ENCODE assay signal across 13 mouse cellular contexts in the genomic region with DNA sequence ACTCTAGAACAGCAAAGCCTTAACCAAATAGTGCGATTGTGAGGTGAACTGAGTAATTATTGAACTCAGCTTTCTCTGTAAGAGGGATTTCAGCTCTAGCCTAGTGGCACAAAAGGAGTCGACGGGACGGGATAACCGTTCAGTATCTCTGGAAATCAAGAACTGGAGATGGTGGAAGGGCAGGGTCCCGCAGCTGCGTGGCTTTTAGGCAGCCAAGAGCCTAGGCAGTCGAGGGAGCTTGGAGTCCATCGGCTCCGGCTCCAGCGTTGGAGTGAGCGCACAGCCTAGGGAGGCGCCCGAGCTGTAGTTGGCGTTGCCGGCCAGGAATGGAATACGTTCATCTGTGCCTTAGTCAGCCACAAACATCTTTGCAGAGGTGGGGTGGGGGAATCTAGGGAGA. TPM values are rescaled to one million over a fixed set of nuclear protein-coding genes. Genes with fewer than 3 reads are reported as not detected.
DNase-seq lines count a peak whose midpoint lies in the region; ATAC-seq and TF ChIP-seq lines count a peak whose summit lies in the region.
"Had no signal": no experiment of that assay in that cellular context is flagged by ENCODE, and none has a peak within 500 bp of the region (broad histone marks: within the 10 kb centered on the region; RNA-seq: fewer than 3 reads in every experiment).

No protein-coding gene starts in this region.

- no peak for TF ChIP-seq CTCF in heart, adult 2 months (IDR thresholded peaks at IDR 0.05)
- no peak for TF ChIP-seq CTCF in midbrain, postnatal 0 days (IDR thresholded peaks at IDR 0.05)

- H3K27ac ChIP-seq in heart, adult 2 months = no peak overlapping the region
- H3K27ac ChIP-seq in intestine, embryonic 15.5 days = peak overlapping the region; percentile 72
- H3K27ac ChIP-seq in neural tube, embryonic 11.5 days (ENCODE audit: low read depth, low read length) = peak overlapping the region; percentile 97
- H3K27ac ChIP-seq in midbrain, postnatal 0 days (ENCODE audit: low read depth, low read length) = no peak overlapping the region
- H3K27ac ChIP-seq: layer of hippocampus, adult 2 months; midbrain, embryonic 12.5 days had no signal

- H3K36me3 ChIP-seq in heart, adult 2 months (ENCODE audit: control insufficient read depth, insufficient read depth, low read length) = no peaks in the 10 kb centered on the region
- no peaks in the 10 kb centered on the region for H3K36me3 ChIP-seq in intestine, embryonic 15.5 days
- H3K36me3 ChIP-seq in neural tube, embryonic 11.5 days (ENCODE audit: control insufficient read depth, insufficient read depth, low read length) = no peaks in the 10 kb centered on the region
- no peaks in the 10 kb centered on the region for H3K36me3 ChIP-seq in midbrain, postnatal 0 days (ENCODE audit: insufficient read depth, low read length)
- H3K36me3 ChIP-seq: midbrain, embryonic 12.5 days had no signal

- no peak for TF ChIP-seq EP300 in heart, adult 2 months (IDR thresholded peaks at IDR 0.05; ENCODE audit: insufficient read depth, low read depth, low read length)

- intact Hi-C loops in heart, adult 2 months (cut with DNase I) = no loop called here
- intact Hi-C loops in left cerebral cortex, postnatal 36 days (cut with DNase I) = no loop called here

- H3K9me3 ChIP-seq in intestine, embryonic 15.5 days = no peaks in the 10 kb centered on the region
- H3K9me3 ChIP-seq in neural tube, embryonic 11.5 days (ENCODE audit: control insufficient read depth, low read length) = no peaks in the 10 kb centered on the region
- no peaks in the 10 kb centered on the region for H3K9me3 ChIP-seq in midbrain, postnatal 0 days (ENCODE audit: low read length)
- H3K9me3 ChIP-seq: midbrain, embryonic 12.5 days had no signal

- H3K4me2 ChIP-seq in intestine, embryonic 15.5 days (replicated peaks) = peak overlapping the region; percentile 40
- peak overlapping the region; percentile 99 for H3K4me2 ChIP-seq in neural tube, embryonic 11.5 days (ENCODE audit: low read depth)
- no peak overlapping the region for H3K4me2 ChIP-seq in midbrain, postnatal 0 days (ENCODE audit: low read depth, low read length, poor library complexity, severe bottlenecking)
- H3K4me2 ChIP-seq: midbrain, embryonic 12.5 days had no signal

- no peaks in the 10 kb centered on the region for H3K4me1 ChIP-seq in heart, adult 2 months (ENCODE audit: control insufficient read depth, insufficient read depth, low read length)
- peaks cover 20% of the 10 kb centered on the region; the same call in 1 of the 2 replicates for H3K4me1 ChIP-seq in intestine, embryonic 15.5 days (replicated peaks)
- peaks cover 53% of the 10 kb centered on the region for H3K4me1 ChIP-seq in neural tube, embryonic 11.5 days (ENCODE audit: control insufficient read depth, insufficient read depth, low read length)
- no peaks in the 10 kb centered on the region for H3K4me1 ChIP-seq in midbrain, postnatal 0 days (ENCODE audit: insufficient read depth, low read length)

- peak; percentile 60 for DNase-seq in heart, adult 11 months
- no peak for DNase-seq in heart, adult 2 months
- DNase-seq in MN1 (ENCODE audit: low spot score) = peak; percentile 69
- peak; percentile 71 for DNase-seq in neural tube, embryonic 11.5 days (ENCODE audit: low spot score)
- no peak for DNase-seq in spleen, postnatal 4 days (ENCODE audit: low spot score in 2 of 2)
- DNase-seq in left cerebral cortex, postnatal 36 days (ENCODE audit: low spot score in 2 of 2) = no peak
- no peak for DNase-seq in midbrain, postnatal 0 days (ENCODE audit: low spot score)
- DNase-seq: cerebellum, adult 11 months; heart, postnatal 4 days had no signal

- H3K79me2 ChIP-seq in heart, adult 2 months (replicated peaks; ENCODE audit: control insufficient read depth, insufficient read depth, low read length) = no peaks in the 10 kb centered on the region

- H3K9ac ChIP-seq in heart, adult 2 months (ENCODE audit: low read depth, low read length) = no peak overlapping the region
- peak overlapping the region; percentile 24; the same call in 1 of the 2 replicates for H3K9ac ChIP-seq in intestine, embryonic 15.5 days
- peak overlapping the region; percentile 95 for H3K9ac ChIP-seq in neural tube, embryonic 11.5 days (ENCODE audit: low read length)
- H3K9ac ChIP-seq in midbrain, postnatal 0 days (replicated peaks; ENCODE audit: low read length, poor library complexity, severe bottlenecking) = no peak overlapping the region
- H3K9ac ChIP-seq: midbrain, embryonic 12.5 days had no signal

- 10% methylated on average over 17 of the region's 17 CpGs for WGBS in heart, adult 2 months
- 3% methylated on average over 17 of the region's 17 CpGs for WGBS in intestine, embryonic 15.5 days
- WGBS in neural tube, embryonic 11.5 days = under 1% methylated on average over 17 of the region's 17 CpGs
- WGBS in midbrain, postnatal 0 days = under 1% methylated on average over 17 of the region's 17 CpGs

- no peak for ATAC-seq in intestine, embryonic 15.5 days
- ATAC-seq in neural tube, embryonic 11.5 days (ENCODE audit: insufficient read depth, low FRiP score, low TSS enrichment) = no peak
- ATAC-seq in midbrain, postnatal 0 days (ENCODE audit: low FRiP score) = no peak

- TF ChIP-seq POLR2A in heart, adult 2 months (IDR thresholded peaks at IDR 0.05; ENCODE audit: insufficient read depth, low read depth, low read length) = no peak

- H3K27me3 ChIP-seq in heart, adult 2 months (ENCODE audit: control insufficient read depth, insufficient read depth, low read length) = peaks cover 15% of the 10 kb centered on the region
- peaks cover 90% of the 10 kb centered on the region for H3K27me3 ChIP-seq in intestine, embryonic 15.5 days (replicated peaks)
- H3K27me3 ChIP-seq in neural tube, embryonic 11.5 days (ENCODE audit: control insufficient read depth, insufficient read depth, low read length) = 0 out of 2 replicates have a peak, but pooled peaks cover 2% of the 10 kb centered on the region
- peaks cover 99% of the 10 kb centered on the region for H3K27me3 ChIP-seq in midbrain, postnatal 0 days (ENCODE audit: insufficient read depth, low read length)

- no peak overlapping the region for H3K4me3 ChIP-seq in heart, adult 2 months
- H3K4me3 ChIP-seq in intestine, embryonic 15.5 days (replicated peaks) = no peak overlapping the region
- peak overlapping the region; percentile 66 for H3K4me3 ChIP-seq in neural tube, embryonic 11.5 days (ENCODE audit: low read depth, low read length)
- H3K4me3 ChIP-seq in midbrain, postnatal 0 days (ENCODE audit: low read depth, low read length) = no peak overlapping the region
- H3K4me3 ChIP-seq: layer of hippocampus, adult 2 months; midbrain, embryonic 12.5 days had no signal

RNA-seq across cellular contexts. Expression of gene Hoxc6, which starts 7.3 kb away (rescaled TPM):
- not detected for total RNA-seq in heart, adult 2 months (2021)
- not detected in 2 replicates for polyA plus RNA-seq in heart, adult 2 months (2012; rRNA removed)
- polyA plus RNA-seq in intestine, embryonic 15.5 days (2015; fragmentation: Nextera tagmentation; extraction: Ambion mirVana) = 5.7 and 6.1 TPM in 2 replicates
- 95.9 and 96.4 TPM in 2 replicates for polyA plus RNA-seq in neural tube, embryonic 11.5 days (2014; fragmentation: Nextera tagmentation; extraction: Ambion mirVana)
- total RNA-seq in left cerebral cortex, postnatal 36 days (2021) = not detected
- not detected in 2 replicates for total RNA-seq in midbrain, postnatal 0 days (2014; rRNA removed)
- not detected in 2 replicates for polyA plus RNA-seq in midbrain, postnatal 0 days (2015; fragmentation: Nextera tagmentation; extraction: Ambion mirVana)
- total RNA-seq: layer of hippocampus, adult 2 months had no signal
- polyA plus RNA-seq: liver, embryonic 16.5 days; midbrain, embryonic 12.5 days had no signal

RNA-seq across cellular contexts. Expression of gene Hoxc4, which starts 13.4 kb away (rescaled TPM):
- not detected for total RNA-seq in heart, adult 2 months (2021)
- 0.10 TPM in 1 of 2 replicates, not detected in the other for polyA plus RNA-seq in heart, adult 2 months (2012; rRNA removed)
- 9.5 and 10.6 TPM in 2 replicates for polyA plus RNA-seq in intestine, embryonic 15.5 days (2015; fragmentation: Nextera tagmentation; extraction: Ambion mirVana)
- 62.6 and 67.3 TPM in 2 replicates for polyA plus RNA-seq in neural tube, embryonic 11.5 days (2014; fragmentation: Nextera tagmentation; extraction: Ambion mirVana)
- total RNA-seq in left cerebral cortex, postnatal 36 days (2021) = not detected
- total RNA-seq in midbrain, postnatal 0 days (2014; rRNA removed) = 2.2 TPM in 1 of 2 replicates, not detected in the other
- polyA plus RNA-seq in midbrain, postnatal 0 days (2015; fragmentation: Nextera tagmentation; extraction: Ambion mirVana) = not detected in 2 replicates
- total RNA-seq: layer of hippocampus, adult 2 months had no signal

RNA-seq across cellular contexts. Expression of gene Hoxc8, which starts 14.9 kb away (rescaled TPM):
- total RNA-seq in heart, adult 2 months (2021) = not detected
- polyA plus RNA-seq in heart, adult 2 months (2012; rRNA removed) = not detected in 2 replicates
- 6.2 and 7.0 TPM in 2 replicates for polyA plus RNA-seq in intestine, embryonic 15.5 days (2015; fragmentation: Nextera tagmentation; extraction: Ambion mirVana)
- polyA plus RNA-seq in neural tube, embryonic 11.5 days (2014; fragmentation: Nextera tagmentation; extraction: Ambion mirVana) = 63.7 and 67.1 TPM in 2 replicates
- total RNA-seq in left cerebral cortex, postnatal 36 days (2021) = not detected
- not detected in 2 replicates for total RNA-seq in midbrain, postnatal 0 days (2014; rRNA removed)
- not detected in 2 replicates for polyA plus RNA-seq in midbrain, postnatal 0 days (2015; fragmentation: Nextera tagmentation; extraction: Ambion mirVana)
- total RNA-seq: heart, postnatal 4 days; layer of hippocampus, adult 2 months had no signal
- polyA plus RNA-seq: liver, embryonic 16.5 days; midbrain, embryonic 12.5 days had no signal

RNA-seq across cellular contexts. Expression of gene Hoxc9, which starts 29.1 kb away (rescaled TPM):
- total RNA-seq in heart, adult 2 months (2021) = not detected
- not detected in 2 replicates for polyA plus RNA-seq in heart, adult 2 months (2012; rRNA removed)
- polyA plus RNA-seq in intestine, embryonic 15.5 days (2015; fragmentation: Nextera tagmentation; extraction: Ambion mirVana) = 1.3 and 1.4 TPM in 2 replicates
- 36.1 and 40.0 TPM in 2 replicates for polyA plus RNA-seq in neural tube, embryonic 11.5 days (2014; fragmentation: Nextera tagmentation; extraction: Ambion mirVana)
- total RNA-seq in left cerebral cortex, postnatal 36 days (2021) = not detected
- total RNA-seq in midbrain, postnatal 0 days (2014; rRNA removed) = not detected in 2 replicates
- polyA plus RNA-seq in midbrain, postnatal 0 days (2015; fragmentation: Nextera tagmentation; extraction: Ambion mirVana) = not detected in 2 replicates
- total RNA-seq: heart, postnatal 4 days; layer of hippocampus, adult 2 months had no signal
- polyA plus RNA-seq: liver, embryonic 16.5 days; midbrain, embryonic 12.5 days had no signal

RNA-seq across cellular contexts. Expression of gene Hoxc5, which starts 38.1 kb away (rescaled TPM):
- not detected for total RNA-seq in heart, adult 2 months (2021)
- 0.20 TPM in 1 of 2 replicates, not detected in the other for polyA plus RNA-seq in heart, adult 2 months (2012; rRNA removed)
- polyA plus RNA-seq in intestine, embryonic 15.5 days (2015; fragmentation: Nextera tagmentation; extraction: Ambion mirVana) = 7.7 and 10.1 TPM in 2 replicates
- polyA plus RNA-seq in neural tube, embryonic 11.5 days (2014; fragmentation: Nextera tagmentation; extraction: Ambion mirVana) = 36.3 and 37.3 TPM in 2 replicates
- total RNA-seq in left cerebral cortex, postnatal 36 days (2021) = not detected
- 0.88 TPM in 1 of 2 replicates, not detected in the other for total RNA-seq in midbrain, postnatal 0 days (2014; rRNA removed)
- polyA plus RNA-seq in midbrain, postnatal 0 days (2015; fragmentation: Nextera tagmentation; extraction: Ambion mirVana) = not detected in 2 replicates
- total RNA-seq: heart, postnatal 4 days; layer of hippocampus, adult 2 months had no signal
- polyA plus RNA-seq: midbrain, embryonic 12.5 days had no signal

Comparison
In these comparisons a context has a peak if more than half of its experiments do, and no peak if none do; other contexts are left out.
1. DNase-seq: peak in heart, adult 11 months (single experiment), MN1 (single experiment) and neural tube, embryonic 11.5 days (single experiment); none in heart, adult 2 months (0 of 2), spleen, postnatal 4 days (0 of 2), left cerebral cortex, postnatal 36 days (0 of 2) and midbrain, postnatal 0 days (single experiment).
2. H3K27ac ChIP-seq: peak in intestine, embryonic 15.5 days (single experiment) and neural tube, embryonic 11.5 days (single experiment); none in heart, adult 2 months (single experiment) and midbrain, postnatal 0 days (single experiment).
3. H3K9ac ChIP-seq: peak in intestine, embryonic 15.5 days (single experiment) and neural tube, embryonic 11.5 days (single experiment); none in heart, adult 2 months (single experiment) and midbrain, postnatal 0 days (single experiment).
4. RNA of gene Hoxc6, which starts 7.3 kb away (polyA plus RNA-seq): 95.9 to 96.4 TPM in neural tube, embryonic 11.5 days; 5.7 to 6.1 TPM in intestine, embryonic 15.5 days, not detected in heart, adult 2 months and not detected in midbrain, postnatal 0 days; every median in the first group is over 10 times any median in the second.